Mouse (Mus musculus) adrenal gland, postnatal 10 days (tissue): ENCODE measurements around the gene Mki67. TPM values are rescaled to one million over a fixed set of nuclear protein-coding genes. Genes with fewer than 3 reads are reported as not detected.

ENCODE experiments used
- DNase-seq: peaks from one replicate; pipeline ENCODE4 v3.0.0; 2021; ENCODE audit warnings: mixed read lengths
- total RNA-seq, 2 experiments: library from RNA; stranded (reverse); gene quantifications; 2 replicates each; pipeline ENCODE4 v1.2.3; 2021

Mki67 gene
- total RNA-seq, 2 experiments from 2014 or later: 35.2 to 52.2 TPM

DNA sequence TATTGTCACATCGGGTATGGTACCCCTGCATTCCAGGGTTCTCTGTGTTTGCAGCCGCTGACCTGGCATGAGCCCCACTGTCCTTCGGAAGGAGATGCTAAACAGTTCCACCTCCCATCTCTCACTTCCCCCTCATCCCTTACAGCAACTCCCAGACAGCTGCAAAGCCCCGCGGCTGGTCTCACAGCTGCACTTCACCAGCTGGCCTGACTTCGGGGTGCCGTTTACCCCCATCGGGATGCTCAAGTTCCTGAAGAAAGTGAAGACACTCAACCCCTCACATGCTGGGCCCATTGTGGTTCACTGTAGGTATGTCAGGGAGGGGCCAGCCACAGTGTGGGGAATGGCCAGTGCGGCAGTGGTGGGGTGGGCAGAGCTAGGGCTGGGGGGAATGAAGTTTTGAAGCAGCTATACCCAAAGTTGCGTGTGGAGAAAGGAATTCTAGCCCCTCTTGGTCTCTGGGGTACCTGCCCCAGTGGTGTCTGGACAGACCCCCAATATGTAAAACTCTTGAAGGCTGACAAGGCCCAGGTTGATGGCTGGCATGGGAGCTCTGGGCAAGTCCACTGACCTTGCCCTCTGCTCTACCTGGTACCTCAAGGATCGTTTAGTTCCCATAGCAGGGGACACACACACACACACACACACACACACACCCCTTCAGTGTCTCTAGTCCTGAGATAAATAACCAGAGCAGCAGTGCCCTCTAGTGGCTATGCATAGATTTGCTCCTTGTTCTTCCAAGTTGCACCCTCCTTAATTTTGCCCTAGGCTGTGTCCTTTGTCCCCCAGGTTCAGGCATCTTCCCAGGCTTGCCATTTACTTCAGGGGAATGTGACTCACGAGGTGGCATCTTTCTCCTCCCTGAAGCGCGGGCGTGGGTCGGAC lies 47.1 kb downstream of the Mki67 start:
- DNase-seq: peak; percentile 72

DNA sequence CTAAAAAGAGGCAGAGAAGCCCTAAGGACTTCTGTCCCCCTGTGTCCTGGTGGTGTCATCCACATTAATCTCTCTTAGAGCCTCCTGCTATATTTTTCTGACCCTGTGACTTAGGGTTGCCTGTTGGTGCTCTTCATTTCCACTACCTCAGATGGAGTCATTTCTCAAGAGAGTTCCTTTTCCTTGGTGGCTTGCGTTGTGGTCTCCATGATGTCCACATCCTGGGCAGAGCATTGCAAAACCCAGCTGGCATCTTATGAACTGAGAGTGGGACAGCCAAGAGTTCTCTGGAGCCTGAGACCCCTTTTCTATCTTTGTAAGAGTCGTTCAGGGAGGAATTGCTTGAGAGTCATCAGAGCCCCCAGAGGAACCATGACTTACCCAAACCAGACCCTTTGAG lies 49.8 kb downstream of the Mki67 start:
- DNase-seq: no peak

DNA sequence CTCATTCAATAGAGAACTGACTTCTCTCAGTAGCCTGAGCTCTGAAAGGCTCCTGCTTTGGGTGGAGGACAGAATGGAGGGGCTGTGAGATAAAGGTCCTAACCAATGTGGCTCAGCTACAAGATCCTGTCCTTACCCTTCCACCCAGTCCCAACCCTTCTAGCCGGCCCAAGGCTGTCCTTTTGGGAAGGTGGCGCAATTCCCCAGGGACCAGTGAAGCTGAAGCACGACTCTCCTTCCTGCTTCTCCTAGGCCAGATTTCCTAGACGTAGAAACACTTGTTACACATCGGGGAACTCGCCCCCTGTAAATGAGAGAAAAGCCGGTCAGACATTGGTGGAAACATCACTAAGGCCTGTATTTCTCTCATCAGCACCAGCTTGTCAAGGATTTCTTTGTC lies 52.0 kb downstream of the Mki67 start:
- peak; percentile 59 for DNase-seq

DNA sequence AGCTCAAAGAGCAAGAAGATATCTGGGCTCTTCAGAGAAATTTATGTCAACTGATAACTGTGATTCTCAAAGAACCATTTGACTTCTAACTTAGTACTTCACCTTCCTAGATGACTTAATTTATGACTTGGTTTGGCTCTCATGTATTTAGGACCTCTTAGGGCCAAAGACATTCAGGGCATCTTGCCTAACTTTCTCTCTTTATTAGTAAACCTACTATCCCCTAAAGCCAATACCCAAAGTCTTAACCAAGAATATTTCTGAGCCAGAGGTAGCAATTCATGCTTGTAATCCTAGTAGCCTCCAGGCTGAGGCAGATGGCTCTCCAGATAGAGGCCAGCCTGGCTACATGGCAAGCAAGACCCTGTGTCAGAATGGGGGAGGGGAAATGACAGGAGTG lies 55.8 kb downstream of the Mki67 start:
- no peak for DNase-seq

DNA sequence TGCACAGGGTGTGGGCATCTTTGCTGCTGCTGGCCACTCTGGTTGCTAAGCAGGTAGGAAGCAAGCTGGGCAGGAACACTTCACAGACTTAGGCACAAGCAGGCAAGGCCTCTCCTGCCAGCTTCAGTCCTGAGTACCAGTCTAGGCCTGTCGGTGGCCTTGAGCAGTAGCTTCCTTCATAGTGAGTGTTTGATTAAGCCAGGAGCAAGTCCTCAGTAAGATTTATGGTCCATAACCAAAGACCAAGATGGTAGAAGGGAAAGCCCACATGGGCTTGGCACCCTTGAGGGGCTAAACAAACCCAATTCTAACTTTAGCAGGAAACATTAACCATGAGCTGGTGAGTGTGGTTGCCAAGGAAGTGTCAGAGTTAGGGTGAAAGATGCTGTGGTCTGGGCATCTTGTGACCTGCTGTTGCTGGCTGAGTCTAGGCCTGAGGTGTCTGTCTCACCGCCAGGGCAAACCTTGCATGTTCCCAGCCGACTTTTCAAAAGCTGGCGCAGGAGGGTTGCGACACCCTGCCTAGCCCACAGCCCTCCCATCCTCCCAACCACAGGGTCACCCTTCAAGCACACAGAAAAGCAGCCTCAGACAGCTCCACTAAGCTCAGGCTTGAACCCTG lies 56.7 kb downstream of the Mki67 start:
- no peak for DNase-seq

DNA sequence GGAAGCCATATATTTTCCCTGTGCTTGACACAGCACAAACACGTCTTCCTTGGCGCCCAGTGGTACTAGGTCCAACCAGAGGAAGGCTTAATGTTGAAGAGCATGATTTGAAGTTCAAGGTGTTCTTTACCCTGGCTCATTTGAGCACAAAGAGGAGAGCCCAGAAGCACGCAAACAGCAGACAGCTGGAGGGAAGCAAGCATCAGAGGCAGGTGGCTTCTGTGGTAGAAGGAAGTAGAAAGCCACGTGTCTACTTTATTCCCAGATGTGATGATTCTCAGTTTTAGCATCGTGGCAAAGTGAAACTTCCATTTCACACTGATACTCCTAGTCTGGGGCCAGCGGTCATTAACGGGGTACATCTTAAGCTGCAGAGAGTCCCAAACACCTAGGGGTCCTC lies 58.0 kb downstream of the Mki67 start:
- no peak for DNase-seq

DNA sequence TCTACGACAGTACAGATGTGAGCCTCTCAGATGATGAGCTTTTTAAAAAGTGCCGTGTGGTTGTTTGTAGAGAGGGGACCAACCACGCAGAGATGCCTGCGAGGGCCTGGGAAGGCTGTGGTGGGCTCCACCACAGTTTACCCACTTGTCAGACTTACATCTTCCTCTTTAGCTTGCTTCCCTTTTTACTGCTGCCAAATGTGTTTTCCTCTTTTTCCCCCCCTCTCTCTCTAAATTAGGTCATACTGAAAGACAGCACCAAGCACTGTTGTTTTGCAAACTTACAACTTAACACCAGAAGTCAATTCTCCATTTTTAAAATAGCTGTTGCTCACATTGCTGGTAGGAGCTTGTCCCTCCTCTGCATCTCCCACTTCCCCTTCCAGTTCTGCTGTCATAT lies 61.0 kb downstream of the Mki67 start:
- DNase-seq: no peak

DNA sequence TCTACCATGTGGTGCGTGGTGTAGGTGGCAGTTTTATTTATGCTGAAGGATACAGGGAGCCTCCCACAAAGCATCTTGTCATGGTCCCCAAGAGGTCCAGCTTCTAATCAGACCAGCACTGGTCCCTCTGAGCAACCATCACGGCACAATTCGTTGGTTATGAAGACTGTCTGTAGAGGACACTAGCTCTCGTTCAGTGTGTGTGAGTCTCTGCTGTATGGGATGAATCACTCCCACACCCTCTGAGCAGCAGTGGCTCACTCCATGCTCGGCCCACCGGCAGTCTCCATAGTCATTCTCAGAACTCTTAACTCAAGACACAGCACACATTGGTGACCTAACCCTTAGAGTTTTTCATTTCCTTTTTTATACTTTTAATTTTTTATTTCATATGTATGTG lies 61.9 kb downstream of the Mki67 start:
- no peak for DNase-seq

DNA sequence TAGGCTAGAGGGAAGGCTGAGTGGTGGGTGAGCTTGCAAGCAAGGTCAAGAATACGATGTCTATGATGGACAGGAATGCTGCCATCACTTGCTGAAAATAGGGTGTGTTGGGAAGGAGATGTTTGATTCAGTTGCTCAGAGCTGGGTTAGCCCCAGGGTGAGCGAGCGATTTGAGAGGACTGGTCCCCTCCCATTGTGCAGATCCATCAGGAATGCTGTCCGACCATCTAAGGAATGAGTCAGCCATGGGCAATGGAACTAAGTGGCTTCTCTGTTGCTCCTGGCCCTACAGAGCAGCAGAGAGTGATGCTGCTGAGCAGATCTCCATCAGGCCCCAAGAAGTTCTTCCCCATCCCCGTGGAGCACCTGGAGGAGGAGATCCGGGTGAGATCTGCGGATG lies 62.6 kb downstream of the Mki67 start:
- no peak for DNase-seq

DNA sequence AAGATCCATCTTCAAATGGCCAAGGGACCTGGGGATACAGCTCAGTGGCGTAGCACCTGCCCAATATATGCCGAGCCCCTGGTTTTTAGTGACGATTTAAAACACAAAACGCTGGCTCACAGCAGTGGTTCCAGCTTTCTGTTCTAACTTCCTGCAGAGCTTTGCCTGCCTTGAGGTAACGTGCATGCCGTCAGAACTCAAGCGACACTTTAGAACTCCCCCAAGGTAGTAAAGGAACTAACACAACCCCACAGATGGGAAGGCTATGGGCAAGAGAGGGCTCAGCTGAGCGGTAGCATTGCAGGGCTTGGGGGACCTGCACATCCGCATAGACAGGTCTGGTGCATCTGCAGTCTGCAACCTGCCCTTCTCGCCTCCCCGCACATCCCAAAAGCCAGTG lies 63.4 kb downstream of the Mki67 start:
- DNase-seq: no peak

DNA sequence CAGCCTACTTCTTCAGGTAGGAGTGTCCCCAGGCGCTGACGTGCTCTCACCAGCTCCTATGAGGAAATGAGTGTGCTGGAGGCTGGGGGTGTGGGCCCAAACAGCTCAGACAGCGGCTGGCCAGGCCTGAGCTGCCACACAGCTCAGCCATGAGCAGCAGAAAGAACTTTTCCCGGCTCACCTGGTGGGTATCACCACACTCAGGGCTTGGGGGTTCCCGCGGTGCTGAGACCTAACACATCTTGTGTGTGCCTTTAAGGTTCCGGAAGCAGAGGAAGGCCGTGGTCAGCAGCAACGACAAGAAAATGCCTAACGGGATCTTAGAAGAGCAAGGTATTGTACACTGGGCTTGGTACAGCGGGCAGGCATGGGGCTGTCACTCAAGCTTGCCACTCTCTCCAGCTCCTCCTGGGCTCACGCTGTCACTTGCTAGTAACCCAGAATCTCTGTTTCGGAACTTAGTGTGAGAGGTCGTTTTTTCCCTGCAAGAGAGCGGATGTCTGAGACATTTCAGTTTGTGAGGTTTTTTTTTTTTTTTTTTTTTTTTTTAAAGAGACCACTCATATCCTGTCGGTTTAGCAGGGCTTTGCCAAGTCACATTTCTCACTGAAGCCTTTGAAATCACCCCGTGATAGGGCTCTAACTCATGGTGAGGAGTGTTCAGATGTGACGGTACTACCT lies 64.2 kb downstream of the Mki67 start:
- peak; percentile 15 for DNase-seq

DNA sequence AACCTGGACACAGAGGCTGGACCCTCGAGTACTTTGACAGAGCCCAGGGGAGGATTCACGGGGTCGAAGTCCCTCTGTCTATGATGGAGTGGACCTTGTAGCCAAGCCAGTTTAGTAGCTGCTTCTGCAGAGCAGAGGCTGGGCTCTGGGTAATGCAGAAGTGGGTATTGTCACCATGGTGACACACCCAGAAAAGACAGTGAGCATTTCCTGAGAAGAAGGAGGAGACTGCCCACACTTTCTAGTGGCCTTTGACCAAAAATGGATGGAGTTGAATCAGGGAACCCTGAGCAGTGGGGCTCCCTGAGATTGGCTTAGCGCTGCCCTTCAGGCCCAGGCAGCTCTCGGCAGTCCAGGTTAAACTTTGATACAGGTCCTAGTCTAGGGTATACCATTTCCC lies 66.1 kb downstream of the Mki67 start:
- no peak for DNase-seq

DNA sequence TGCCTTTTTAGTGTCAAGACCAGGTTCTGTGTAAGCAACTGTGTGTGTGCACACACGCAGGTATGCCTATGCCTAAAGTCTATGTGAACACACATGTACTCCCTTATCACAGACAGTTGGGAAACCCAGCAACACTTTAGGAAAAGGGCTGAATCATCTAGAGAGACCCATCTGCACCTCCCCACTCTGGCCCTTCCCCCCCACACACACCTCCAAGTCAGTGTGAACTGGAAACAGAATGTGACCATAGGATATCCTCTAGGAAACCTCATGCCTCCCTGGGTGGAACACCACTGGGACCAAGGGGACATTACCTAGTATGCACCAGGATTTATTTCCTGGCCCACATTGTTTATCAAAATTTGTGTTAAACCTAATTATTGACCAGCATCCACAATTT lies 66.9 kb downstream of the Mki67 start:
- DNase-seq: no peak

DNA sequence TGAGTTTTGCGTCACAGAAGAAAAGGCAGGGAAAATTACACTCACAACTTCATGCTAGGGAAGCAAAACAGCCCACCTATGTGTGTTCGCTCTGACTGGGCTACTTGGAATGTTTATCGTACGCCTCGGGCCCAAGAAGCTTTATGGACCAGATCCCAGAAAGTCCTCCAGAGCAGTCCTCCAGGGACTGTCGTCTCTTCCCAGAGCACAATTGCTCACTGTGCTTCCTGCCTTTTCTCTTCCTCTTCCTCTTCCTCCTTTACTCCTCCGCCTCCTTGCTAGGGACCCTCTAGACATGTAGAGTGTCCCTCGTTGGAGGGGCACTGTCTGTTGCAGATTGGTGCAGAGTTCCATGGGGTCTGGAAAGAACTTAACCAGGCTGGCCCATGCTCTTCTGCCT lies 67.3 kb downstream of the Mki67 start:
- no peak for DNase-seq

DNA sequence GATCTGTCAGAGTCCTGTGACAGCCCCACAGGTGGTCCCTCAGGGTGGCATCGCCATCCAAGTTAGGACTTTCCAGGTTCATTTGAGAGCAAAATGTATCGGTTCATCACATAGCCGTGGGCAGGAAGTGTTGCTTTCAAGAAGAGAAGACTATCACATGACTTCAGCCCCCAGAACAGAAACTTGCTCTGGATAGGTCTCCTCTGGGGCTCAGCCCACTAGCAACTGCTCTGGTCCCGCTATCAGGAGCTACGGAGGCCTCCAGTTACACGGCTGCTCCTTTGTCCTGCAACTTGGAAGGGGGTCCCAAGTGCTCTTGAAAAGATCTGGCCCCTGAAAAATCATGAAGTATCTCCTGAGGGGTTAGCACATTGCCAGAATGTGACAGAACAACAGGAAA lies 69.2 kb downstream of the Mki67 start:
- DNase-seq: no peak

DNA sequence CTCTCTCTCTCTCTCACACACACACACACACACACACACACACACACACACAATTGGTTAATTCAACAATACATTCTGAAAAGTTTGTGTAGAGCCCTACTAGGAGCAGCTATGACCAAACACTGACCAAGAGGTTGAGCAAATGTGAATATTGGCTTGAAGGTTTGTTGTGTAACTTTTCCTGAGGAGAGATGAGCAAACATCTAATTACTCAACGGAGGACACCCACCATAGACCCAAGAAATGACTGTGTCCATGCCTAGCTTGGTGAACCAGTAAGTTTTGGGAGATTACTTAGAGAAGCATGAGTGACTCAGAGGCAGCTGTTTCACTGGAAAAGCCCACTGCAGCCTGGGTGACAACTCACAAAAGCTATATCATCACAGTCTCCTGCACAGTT lies 71.7 kb downstream of the Mki67 start:
- DNase-seq: no peak

DNA sequence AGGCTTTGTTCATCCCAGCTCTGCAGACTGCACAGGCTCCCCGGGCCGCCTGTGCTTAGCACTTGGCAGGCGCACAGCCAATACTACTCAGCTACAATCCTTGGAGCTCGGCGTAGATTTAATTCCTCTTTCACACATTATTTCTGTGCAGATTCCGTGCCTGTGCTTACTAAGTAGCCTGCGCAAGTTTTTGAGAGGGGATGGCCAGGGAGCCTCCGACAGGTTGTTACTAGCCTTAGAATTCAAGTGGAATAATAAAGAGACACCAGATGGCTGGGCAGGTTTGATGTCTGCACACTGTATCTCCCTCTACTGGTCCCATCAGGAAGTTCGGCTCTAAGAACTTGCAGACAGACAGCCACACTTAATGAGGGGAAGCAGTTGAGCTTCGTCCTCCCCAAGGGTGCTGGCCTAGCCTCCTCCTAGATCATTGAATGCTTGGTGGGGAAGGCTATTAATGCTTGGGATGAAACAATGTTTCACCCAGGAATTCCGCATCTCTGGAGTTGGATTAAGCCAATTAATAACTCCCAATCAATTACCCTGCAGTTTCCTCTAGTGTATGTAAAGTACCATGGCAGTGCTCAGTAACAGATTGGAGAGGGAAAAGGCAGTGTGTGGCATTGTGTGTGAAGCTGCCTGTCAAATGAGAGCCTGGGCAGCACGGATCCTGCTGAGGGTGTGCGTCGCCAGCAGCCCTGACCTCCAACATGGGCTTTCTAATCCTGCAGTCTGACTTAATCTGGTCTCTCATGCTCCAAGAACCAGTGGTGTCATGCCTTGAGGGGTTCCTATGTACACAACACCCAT lies 74.3 kb downstream of the Mki67 start:
- peak; percentile 37 for DNase-seq

Other genes starting within 250 kb of the Mki67 start
- not detected for gene Clrn3, start 187.7 kb downstream of the Mki67 start, total RNA-seq
- gene Ptpre, start 178.9 kb downstream of the Mki67 start, total RNA-seq: 1 to 10 TPM; 4.1 to 8.0 TPM